ENCODE assay signal across 12 mouse cellular contexts in genomic region chrX:20587968-20588367, GRCm38 (mm10). TPM values are rescaled to one million over a fixed set of nuclear protein-coding genes. Genes with fewer than 3 reads are reported as not detected.
DNase-seq lines count a peak whose midpoint lies in the region; ATAC-seq and TF ChIP-seq lines count a peak whose summit lies in the region.
"Had no signal": no experiment of that assay in that cellular context is flagged by ENCODE, and none has a peak within 500 bp of the region (broad histone marks: within the 10 kb centered on the region; RNA-seq: fewer than 3 reads in every experiment).

No protein-coding gene starts in this region.

- no peaks in the 10 kb centered on the region for H3K36me3 ChIP-seq in kidney, postnatal 0 days (ENCODE audit: insufficient read depth, low read length)
- H3K36me3 ChIP-seq: liver, embryonic 15.5 days; neural tube, embryonic 12.5 days had no signal

- no peak for ATAC-seq in cerebellum, adult (ENCODE audit: insufficient number of reproducible peaks, low FRiP score, low TSS enrichment)
- ATAC-seq in kidney, postnatal 0 days (replicated peaks; ENCODE audit: low FRiP score, low read depth) = no peak

- intact Hi-C loops in gastrocnemius, postnatal 14 days (cut with DNase I; ENCODE audit: low total_unique reads) = no loop called here

- H3K4me2 ChIP-seq in kidney, postnatal 0 days (ENCODE audit: low read length) = no peak overlapping the region
- H3K4me2 ChIP-seq: liver, embryonic 15.5 days; neural tube, embryonic 12.5 days had no signal

- no peak overlapping the region for H3K4me3 ChIP-seq in kidney, postnatal 0 days (replicated peaks; ENCODE audit: low read depth, low read length)
- H3K4me3 ChIP-seq: liver, embryonic 15.5 days; neural tube, embryonic 12.5 days had no signal

- DNase-seq in cerebellum, postnatal 10 days = peak; percentile 28
- peak; percentile 3 for DNase-seq in kidney, postnatal 0 days (ENCODE audit: low spot score)
- no peak for DNase-seq in kidney, postnatal 4 days
- DNase-seq in right cerebral cortex, adult 2 months (ENCODE audit: low spot score in 2 of 2) = peak; percentile 3 to 11
- DNase-seq in right cerebral cortex, postnatal 25 days = no peak
- peak; percentile 4 for DNase-seq in retina, postnatal 1 day
- DNase-seq in gastrocnemius, postnatal 14 days = no peak
- DNase-seq: gastrocnemius, postnatal 10 days had no signal

- H3K9me3 ChIP-seq in kidney, postnatal 0 days (replicated peaks; ENCODE audit: low read length) = no peaks in the 10 kb centered on the region
- H3K9me3 ChIP-seq: liver, embryonic 15.5 days; neural tube, embryonic 12.5 days had no signal

- H3K27ac ChIP-seq in kidney, postnatal 0 days = no peak overlapping the region
- H3K27ac ChIP-seq: liver, embryonic 15.5 days; neural tube, embryonic 12.5 days had no signal

- 29% methylated on average over 4 of the region's 4 CpGs for WGBS in kidney, postnatal 0 days

- TF ChIP-seq CTCF in kidney, postnatal 0 days (IDR thresholded peaks at IDR 0.05; ENCODE audit: low read depth) = peak; percentile 58

- no peak overlapping the region for H3K9ac ChIP-seq in kidney, postnatal 0 days (ENCODE audit: low read depth, low read length)
- H3K9ac ChIP-seq: liver, embryonic 15.5 days; neural tube, embryonic 12.5 days had no signal

- no peaks in the 10 kb centered on the region for H3K27me3 ChIP-seq in kidney, postnatal 0 days (ENCODE audit: insufficient read depth, low read length)
- H3K27me3 ChIP-seq: liver, embryonic 15.5 days; neural tube, embryonic 12.5 days had no signal

- no peaks in the 10 kb centered on the region for H3K4me1 ChIP-seq in kidney, postnatal 0 days (replicated peaks; ENCODE audit: insufficient read depth, low read length)
- H3K4me1 ChIP-seq: liver, embryonic 15.5 days; neural tube, embryonic 12.5 days had no signal

RNA-seq across cellular contexts. Expression of gene Rbm10, which starts 29.3 kb away (rescaled TPM):
- 37.3 and 41.0 TPM in 2 replicates for polyA plus RNA-seq in kidney, postnatal 0 days (2015; fragmentation: Nextera tagmentation; extraction: Ambion mirVana)
- 10 to 100 TPM; 13.4 to 14.3 TPM for total RNA-seq in gastrocnemius, postnatal 14 days (2021)

RNA-seq across cellular contexts. Expression of gene Ndufb11, which starts 29.5 kb away (rescaled TPM):
- 451 and 489 TPM in 2 replicates for polyA plus RNA-seq in kidney, postnatal 0 days (2015; fragmentation: Nextera tagmentation; extraction: Ambion mirVana)
- 100 to 1,000 TPM; 322 to 386 TPM for total RNA-seq in gastrocnemius, postnatal 14 days (2021)

RNA-seq across cellular contexts. Expression of gene Rgn, which starts 38.4 kb away (rescaled TPM):
- polyA plus RNA-seq in kidney, postnatal 0 days (2015; fragmentation: Nextera tagmentation; extraction: Ambion mirVana) = 14.7 and 16.8 TPM in 2 replicates
- total RNA-seq in gastrocnemius, postnatal 14 days (2021) = not detected
- polyA plus RNA-seq: spleen, adult 2 months had no signal

Comparison
In these comparisons a context has a peak if more than half of its experiments do, and no peak if none do; other contexts are left out.
1. DNase-seq: peak in cerebellum, postnatal 10 days (2 of 2), kidney, postnatal 0 days (single experiment), right cerebral cortex, adult 2 months (2 of 2) and retina, postnatal 1 day (single experiment); none in kidney, postnatal 4 days (0 of 2), right cerebral cortex, postnatal 25 days (single experiment) and gastrocnemius, postnatal 14 days (single experiment).